Mouse (Mus musculus) adipose tissue, adult 10 weeks (tissue): ENCODE data around the gene 4933417A18Rik. TPM values are rescaled to one million over a fixed set of nuclear protein-coding genes. Genes with fewer than 3 reads are reported as not detected.

Experiments used
- polyA plus RNA-seq: library from polyadenylated mRNA; stranded (reverse); fragments of 350-450 nt; fragmentation: Illumina TruSeq; extraction: RNeasy Lipid Tissue Mini Kit (QIAGEN cat#74804); gene quantifications from one replicate; pipeline ENCODE4 v1.2.3, GENCODE M21; 2014; ENCODE audit warnings: low read depth, low replicate concordance

Gene 4933417A18Rik
- polyA plus RNA-seq, result 1.4 TPM

DNA sequence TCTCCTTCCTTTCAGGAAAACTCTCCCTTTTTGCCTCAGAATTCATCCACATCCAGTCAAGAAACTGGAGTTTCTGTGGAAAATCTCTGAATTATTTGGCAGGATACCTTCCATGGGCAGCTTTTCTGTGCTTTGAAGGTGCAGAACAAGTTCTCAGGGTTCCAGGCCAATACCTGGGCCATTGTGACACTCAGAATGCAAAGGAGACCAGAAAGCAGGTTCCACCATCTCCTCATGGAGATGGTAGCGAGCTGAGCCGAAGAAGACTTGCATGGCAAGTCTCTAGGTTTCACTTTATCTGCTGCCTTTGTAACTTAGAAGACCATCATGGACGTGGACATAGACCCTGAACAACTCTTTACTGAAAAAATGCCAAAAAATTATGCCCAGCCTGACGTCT lies at the start of gene 4933417A18Rik, which contains the start of gene Fam217a:
TSS of gene 4933417A18Rik (plus strand) at position 200 of the 400 bp plus-strand sequence.
TSS of gene Fam217a (minus strand) at position 101 of the 400 bp plus-strand sequence.

GRCm38 (mm10) chr13:34875166-34875710 lies 49.0 kb upstream of the 4933417A18Rik start, which contains the start of gene Prpf4b:
TSS of gene Prpf4b (plus strand) at chr13:34875302.

GRCm38 (mm10) chr13:34963511-34964397 lies 39.5 kb downstream of the 4933417A18Rik start, which contains the start of gene Eci3:
TSS of gene Eci3 (minus strand) at chr13:34963810.

Other genes with a start within 250 kb of the 4933417A18Rik start
- 4.1 TPM for gene Fam50b, start 189.6 kb upstream of the 4933417A18Rik start, polyA plus RNA-seq
- gene Prpf4b, start 49.1 kb upstream of the 4933417A18Rik start, polyA plus RNA-seq, result 55.1 TPM
- gene Fam217a, start 99 bp upstream of the 4933417A18Rik start, polyA plus RNA-seq, result 6.8 TPM
- 8.5 TPM for gene Eci3, start 39.4 kb downstream of the 4933417A18Rik start, polyA plus RNA-seq
- 107 TPM for gene Eci2, start 102.7 kb downstream of the 4933417A18Rik start, polyA plus RNA-seq